Mouse (Mus musculus) hindbrain, embryonic 10.5 days (tissue): ENCODE results near the gene Exph5. TPM values are rescaled to one million over a fixed set of nuclear protein-coding genes. Genes with fewer than 3 reads are reported as not detected.

Source experiments
- DNase-seq: peaks from one replicate; pipeline ENCODE4 v3.0.0-alpha.2; 2017; ENCODE audit warnings: low spot score
- H3K27ac ChIP-seq: fragments of 300-500 bp; sonication (generic); 2 replicates; pipeline ENCODE4 v1.5.1; 2016; ENCODE audit warnings: mild to moderate bottlenecking, moderate library complexity
- H3K27me3 ChIP-seq: fragments of 300-500 bp; sonication (generic); 2 replicates; pipeline ENCODE4 v1.6.1; 2016; ENCODE audit warnings: mild to moderate bottlenecking; ENCODE audit not compliant: poor library complexity, insufficient read depth, severe bottlenecking
- H3K36me3 ChIP-seq: fragments of 300-500 bp; sonication (generic); 2 replicates; pipeline ENCODE4 v1.6.1; 2016; ENCODE audit warnings: mild to moderate bottlenecking, moderate library complexity
- H3K4me1 ChIP-seq: fragments of 300-500 bp; sonication (generic); replicated peaks from 2 replicates; pipeline ENCODE4 v1.6.1; 2016; ENCODE audit warnings: mild to moderate bottlenecking
- H3K4me3 ChIP-seq: fragments of 300-500 bp; sonication (generic); 2 replicates; pipeline ENCODE4 v1.5.1; 2016; ENCODE audit warnings: mild to moderate bottlenecking, moderate library complexity
- H3K9me3 ChIP-seq: fragments of 300-500 bp; sonication (generic); 2 replicates; pipeline ENCODE4 v1.6.1; 2016; ENCODE audit warnings: mild to moderate bottlenecking, moderate library complexity
- WGBS: fragments of 180-500 bp; shearing (Covaris S2); methylation state at CpG from one replicate; pipeline ENCODE4 v1.1.7; 2016; 5-methylcytosine and 5-hydroxymethylcytosine counted together
- polyA plus RNA-seq: library from polyadenylated mRNA; unstranded; fragments of >200 nt; fragmentation: Nextera tagmentation; extraction: Ambion mirVana; gene quantifications from 2 replicates; pipeline ENCODE4 v1.2.1, GENCODE M21; 2016

Gene Exph5
- polyA plus RNA-seq, 1 experiment from 2014 or later = 1.3 TPM

- Histone ChIP-seq H3K4me3 (no peak overlapping the region), H3K36me3 (no peaks in the 10 kb centered on the region), H3K4me1 (no peaks in the 10 kb centered on the region), H3K27ac (no peak overlapping the region), H3K9me3 (0 out of 2 replicates have a peak, but pooled peaks cover 2% of the 10 kb centered on the region), H3K27me3 (peaks cover 5% of the 10 kb centered on the region)
- no peak for DNase-seq
- 78% methylated on average over 6 of the region's 6 CpGs for WGBS
Measured at GRCm38 (mm10) chr9:53346402-53346801, 44.9 kb downstream of the Exph5 start.

GRCm38 (mm10) chr9:53349211-53349610 lies 47.7 kb downstream of the Exph5 start:
- WGBS = 80% methylated on average over 1 of the region's 1 CpGs
- Histone ChIP-seq H3K9me3 (0 out of 2 replicates have a peak, but pooled peaks cover 2% of the 10 kb centered on the region), H3K4me1 (no peaks in the 10 kb centered on the region), H3K27ac (no peak overlapping the region), H3K4me3 (no peak overlapping the region), H3K27me3 (no peaks in the 10 kb centered on the region), H3K36me3 (no peaks in the 10 kb centered on the region)
- DNase-seq = no peak

- Histone ChIP-seq H3K9me3 (0 out of 2 replicates have a peak, but pooled peaks cover 2% of the 10 kb centered on the region), H3K27me3 (no peaks in the 10 kb centered on the region)
- 86% methylated on average over 2 of the region's 2 CpGs for WGBS
Measured at GRCm38 (mm10) chr9:53350331-53350730, 48.9 kb downstream of the Exph5 start.

GRCm38 (mm10) chr9:53351899-53352298 lies 50.4 kb downstream of the Exph5 start:
- WGBS = 91% methylated on average over 6 of the region's 6 CpGs

More at GRCm38 (mm10) chr9:53350331-53350730, 48.9 kb downstream of the Exph5 start:
- DNase-seq = no peak
- H3K4me1 ChIP-seq = no peaks in the 10 kb centered on the region
- no peak overlapping the region for H3K4me3 ChIP-seq
- no peaks in the 10 kb centered on the region for H3K36me3 ChIP-seq
- H3K27ac ChIP-seq = no peak overlapping the region

GRCm38 (mm10) chr9:53353161-53353560 lies 51.7 kb downstream of the Exph5 start:
- no peak overlapping the region for H3K4me3 ChIP-seq
- no peak for DNase-seq
- no peaks in the 10 kb centered on the region for H3K36me3 ChIP-seq
- H3K9me3 ChIP-seq = 0 out of 2 replicates have a peak, but pooled peaks cover 2% of the 10 kb centered on the region
- no peaks in the 10 kb centered on the region for H3K27me3 ChIP-seq
- H3K27ac ChIP-seq = no peak overlapping the region
- 88% methylated on average over 5 of the region's 5 CpGs for WGBS
- no peaks in the 10 kb centered on the region for H3K4me1 ChIP-seq

More at GRCm38 (mm10) chr9:53351899-53352298, 50.4 kb downstream of the Exph5 start:
- DNase-seq = no peak
- Histone ChIP-seq H3K27me3 (no peaks in the 10 kb centered on the region), H3K27ac (no peak overlapping the region), H3K4me3 (no peak overlapping the region), H3K4me1 (no peaks in the 10 kb centered on the region), H3K36me3 (no peaks in the 10 kb centered on the region), H3K9me3 (0 out of 2 replicates have a peak, but pooled peaks cover 2% of the 10 kb centered on the region)

- no peaks in the 10 kb centered on the region for H3K9me3 ChIP-seq
- 64% methylated on average over 14 of the region's 14 CpGs for WGBS
- no peaks in the 10 kb centered on the region for H3K36me3 ChIP-seq
- H3K27me3 ChIP-seq = no peaks in the 10 kb centered on the region
- H3K27ac ChIP-seq = no peak overlapping the region
- no peak overlapping the region for H3K4me3 ChIP-seq
- DNase-seq = no peak
- no peaks in the 10 kb centered on the region for H3K4me1 ChIP-seq
Measured at GRCm38 (mm10) chr9:53356219-53357155, 55.0 kb downstream of the Exph5 start.

- no peaks in the 10 kb centered on the region for H3K4me1 ChIP-seq
- 75% methylated on average over 3 of the region's 3 CpGs for WGBS
- H3K9me3 ChIP-seq = no peaks in the 10 kb centered on the region
- H3K27me3 ChIP-seq = no peaks in the 10 kb centered on the region
- H3K27ac ChIP-seq = no peak overlapping the region
- no peak for DNase-seq
- H3K4me3 ChIP-seq = no peak overlapping the region
- H3K36me3 ChIP-seq = no peaks in the 10 kb centered on the region
Measured at GRCm38 (mm10) chr9:53371339-53371738, 69.9 kb downstream of the Exph5 start.

GRCm38 (mm10) chr9:53375907-53376306 lies 74.4 kb downstream of the Exph5 start:
- DNase-seq = no peak
- no peaks in the 10 kb centered on the region for H3K4me1 ChIP-seq
- WGBS = 80% methylated on average over 4 of the region's 4 CpGs
- no peaks in the 10 kb centered on the region for H3K27me3 ChIP-seq
- no peak overlapping the region for H3K27ac ChIP-seq
- H3K36me3 ChIP-seq = no peaks in the 10 kb centered on the region
- H3K4me3 ChIP-seq = no peak overlapping the region
- H3K9me3 ChIP-seq = no peaks in the 10 kb centered on the region

- no peak for DNase-seq
- Histone ChIP-seq H3K27ac (no peak overlapping the region), H3K4me1 (no peaks in the 10 kb centered on the region), H3K36me3 (no peaks in the 10 kb centered on the region), H3K4me3 (no peak overlapping the region), H3K9me3 (no peaks in the 10 kb centered on the region), H3K27me3 (no peaks in the 10 kb centered on the region)
- 82% methylated on average over 13 of the region's 13 CpGs for WGBS
Measured at GRCm38 (mm10) chr9:53376820-53377219, 75.3 kb downstream of the Exph5 start.

GRCm38 (mm10) chr9:53377597-53377996 lies 76.1 kb downstream of the Exph5 start:
- no peaks in the 10 kb centered on the region for H3K9me3 ChIP-seq
- DNase-seq = no peak
- no peak overlapping the region for H3K4me3 ChIP-seq
- H3K27ac ChIP-seq = no peak overlapping the region
- whole genome bisulfite sequencing = 75% methylated on average over 5 of the region's 5 CpGs
- H3K4me1 ChIP-seq = no peaks in the 10 kb centered on the region
- H3K36me3 ChIP-seq = no peaks in the 10 kb centered on the region
- H3K27me3 ChIP-seq = no peaks in the 10 kb centered on the region

- no peaks in the 10 kb centered on the region for H3K4me1 ChIP-seq
Measured at GRCm38 (mm10) chr9:53378171-53378570, 76.7 kb downstream of the Exph5 start.

GRCm38 (mm10) chr9:53380595-53380994 lies 79.1 kb downstream of the Exph5 start:
- Histone ChIP-seq H3K4me3 (no peak overlapping the region), H3K27ac (no peak overlapping the region), H3K27me3 (no peaks in the 10 kb centered on the region), H3K9me3 (no peaks in the 10 kb centered on the region), H3K4me1 (peaks cover 15% of the 10 kb centered on the region), H3K36me3 (no peaks in the 10 kb centered on the region)
- WGBS = 93% methylated on average over 2 of the region's 2 CpGs
- DNase-seq = no peak

More at GRCm38 (mm10) chr9:53378171-53378570, 76.7 kb downstream of the Exph5 start:
- Histone ChIP-seq H3K27ac (no peak overlapping the region), H3K27me3 (no peaks in the 10 kb centered on the region), H3K9me3 (no peaks in the 10 kb centered on the region), H3K36me3 (no peaks in the 10 kb centered on the region), H3K4me3 (no peak overlapping the region)
- WGBS = 85% methylated on average over 3 of the region's 3 CpGs
- no peak for DNase-seq

- no peak for DNase-seq
- Histone ChIP-seq H3K9me3 (no peaks in the 10 kb centered on the region), H3K27me3 (no peaks in the 10 kb centered on the region), H3K4me1 (peaks cover 15% of the 10 kb centered on the region), H3K36me3 (no peaks in the 10 kb centered on the region), H3K27ac (no peak overlapping the region), H3K4me3 (no peak overlapping the region)
- 82% methylated on average over 5 of the region's 5 CpGs for WGBS
Measured at GRCm38 (mm10) chr9:53381113-53381615, 79.7 kb downstream of the Exph5 start.
